Mouse (Mus musculus): ENCODE measurements around the gene Rragc.

The Rragc gene

GRCm38 (mm10) chr4:123956703-123957491 lies 39.7 kb downstream of the Rragc start:
- DNase-seq: peak; percentile 88 to 90

GRCm38 (mm10) chr4:123957492-123957808 lies 40.2 kb downstream of the Rragc start:
- no peak for DNase-seq

GRCm38 (mm10) chr4:123957891-123958290 lies 40.6 kb downstream of the Rragc start:
- DNase-seq: no peak

- DNase-seq: peak; percentile 15 to 20
Measured at GRCm38 (mm10) chr4:123960955-123961354, 43.7 kb downstream of the Rragc start.

- DNase-seq: no peak
Measured at GRCm38 (mm10) chr4:123962721-123963120, 45.5 kb downstream of the Rragc start.

- DNase-seq: no peak
Measured at GRCm38 (mm10) chr4:123968663-123969321, 51.5 kb downstream of the Rragc start.

GRCm38 (mm10) chr4:123969458-123969857 lies 52.2 kb downstream of the Rragc start:
- DNase-seq: no peak

- DNase-seq: peak; percentile 26 to 34
Measured at GRCm38 (mm10) chr4:123971059-123971458, 53.8 kb downstream of the Rragc start.

GRCm38 (mm10) chr4:123972423-123973049 lies 55.3 kb downstream of the Rragc start:
- no peak for DNase-seq

- no peak for DNase-seq
Measured at GRCm38 (mm10) chr4:123982105-123982504, 64.9 kb downstream of the Rragc start.

Data from kidney, postnatal 4 days (tissue).